Mouse (Mus musculus) heart, embryonic 15.5 days (tissue): Measurements from ENCODE around the gene Clba1. TPM values are rescaled to one million over a fixed set of nuclear protein-coding genes. Genes with fewer than 3 reads are reported as not detected.
A peak's percentile ranks its signal among the peaks of the same experiment; 100 is the strongest.

ENCODE experiments used
- ATAC-seq: fragments of 200-750 bp; cut with Nextera tagmentation; replicated peaks from 2 replicates; pipeline ENCODE4 v1.8.0; 2017; ENCODE audit warnings: low read depth, moderate TSS enrichment; ENCODE audit not compliant: insufficient number of reproducible peaks, insufficient read depth, low FRiP score
- H3K27ac ChIP-seq: fragments of 300-500 bp; sonication (generic); 2 replicates; pipeline ENCODE4 v1.5.1; 2015; ENCODE audit warnings: mild to moderate bottlenecking, inconsistent platforms
- H3K27me3 ChIP-seq: fragments of 300-500 bp; sonication (generic); 2 replicates; pipeline ENCODE4 v1.6.1; 2015; ENCODE audit warnings: inconsistent platforms
- H3K36me3 ChIP-seq: fragments of 300-500 bp; sonication (generic); 2 replicates; pipeline ENCODE4 v1.6.1; 2015; ENCODE audit warnings: mild to moderate bottlenecking, inconsistent platforms
- H3K4me1 ChIP-seq: fragments of 300-500 bp; sonication (generic); replicated peaks from 2 replicates; pipeline ENCODE4 v1.6.1; 2015; ENCODE audit warnings: inconsistent platforms
- H3K4me2 ChIP-seq: fragments of 300-500 bp; sonication (generic); 2 replicates; pipeline ENCODE4 v1.6.1; 2015; ENCODE audit warnings: inconsistent platforms, mild to moderate bottlenecking, moderate library complexity
- H3K4me3 ChIP-seq: fragments of 300-500 bp; sonication (generic); 2 replicates; pipeline ENCODE4 v1.5.1; 2015; ENCODE audit warnings: mild to moderate bottlenecking, inconsistent platforms
- H3K9ac ChIP-seq: fragments of 300-500 bp; sonication (generic); 2 replicates; pipeline ENCODE4 v1.6.1; 2015; ENCODE audit warnings: mild to moderate bottlenecking, inconsistent platforms
- H3K9me3 ChIP-seq: fragments of 300-500 bp; sonication (generic); replicated peaks from 2 replicates; pipeline ENCODE4 v1.6.1; 2016; ENCODE audit warnings: inconsistent platforms
- WGBS: fragments of 180-500 bp; shearing (Covaris S2); methylation state at CpG from one replicate; pipeline ENCODE4 v1.1.7; 2015; ENCODE audit warnings: mixed read lengths; 5-methylcytosine and 5-hydroxymethylcytosine counted together
- polyA plus RNA-seq: library from polyadenylated mRNA; unstranded; fragments of >200 nt; fragmentation: Nextera tagmentation; extraction: Ambion mirVana; gene quantifications from 2 replicates; pipeline ENCODE4 v1.2.1, GENCODE M21; 2015

The Clba1 gene
- polyA plus RNA-seq, 1 experiment from 2014 or later: 5.7 TPM

DNA sequence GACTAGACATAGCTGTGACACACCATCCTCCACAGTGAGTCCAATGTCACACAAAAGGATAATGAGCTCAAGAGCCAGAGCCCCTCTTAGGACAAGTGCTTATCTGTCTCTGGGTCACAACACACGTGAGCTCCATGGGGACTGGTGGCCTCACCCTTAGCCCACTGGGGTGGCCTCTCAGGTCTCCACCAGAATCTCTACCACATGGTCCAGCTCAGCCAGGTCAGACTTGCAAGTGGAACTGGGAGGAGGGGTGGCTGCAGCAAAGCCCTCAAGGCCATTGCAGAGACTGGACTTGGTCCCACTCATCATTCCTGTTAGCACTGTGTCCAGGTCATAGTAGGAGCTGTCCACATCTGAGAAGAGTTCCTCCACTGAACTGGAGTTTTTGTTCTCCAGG is 12.5 kb downstream of the Clba1 start:
- no peaks in the 10 kb centered on the region for H3K27me3 ChIP-seq
- H3K4me1 ChIP-seq: peaks cover 55% of the 10 kb centered on the region
- peak overlapping the region; percentile 60 for H3K27ac ChIP-seq
- WGBS: 42% methylated on average over 1 of the region's 1 CpGs
- H3K4me3 ChIP-seq: no peak overlapping the region
- peaks cover 26% of the 10 kb centered on the region for H3K36me3 ChIP-seq
- no peaks in the 10 kb centered on the region for H3K9me3 ChIP-seq
- H3K4me2 ChIP-seq: no peak overlapping the region; the same call in 1 of the 2 replicates
- no peak; the same call in 1 of the 2 replicates for ATAC-seq
- no peak overlapping the region for H3K9ac ChIP-seq

DNA sequence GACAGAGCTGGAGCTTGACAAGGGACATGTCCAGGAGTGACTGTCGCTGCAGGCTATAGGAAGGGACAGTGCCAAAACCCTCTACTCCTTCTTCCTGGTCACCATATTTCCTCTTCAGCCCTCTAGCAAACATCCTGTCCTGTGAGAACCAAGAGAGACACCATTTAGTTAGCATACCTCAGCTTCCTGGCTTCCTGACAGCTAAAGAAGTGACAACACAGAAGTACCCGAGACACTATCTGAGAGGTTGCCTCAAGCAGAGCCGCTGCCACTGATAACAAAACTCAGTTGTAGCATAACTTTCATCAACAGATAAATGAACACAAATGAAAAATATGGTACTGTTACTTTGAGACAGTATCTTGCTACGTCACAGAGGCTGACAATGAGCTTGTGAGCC is 13.2 kb downstream of the Clba1 start:
- H3K27ac ChIP-seq: peak overlapping the region; percentile 60
- ATAC-seq: no peak
- peaks cover 32% of the 10 kb centered on the region for H3K36me3 ChIP-seq
- no peak overlapping the region for H3K4me3 ChIP-seq
- H3K4me2 ChIP-seq: peak overlapping the region; percentile 27
- no peaks in the 10 kb centered on the region for H3K27me3 ChIP-seq
- peaks cover 63% of the 10 kb centered on the region for H3K4me1 ChIP-seq
- no peak overlapping the region for H3K9ac ChIP-seq
- 24% methylated on average over 4 of the region's 4 CpGs for WGBS
- no peaks in the 10 kb centered on the region for H3K9me3 ChIP-seq

DNA sequence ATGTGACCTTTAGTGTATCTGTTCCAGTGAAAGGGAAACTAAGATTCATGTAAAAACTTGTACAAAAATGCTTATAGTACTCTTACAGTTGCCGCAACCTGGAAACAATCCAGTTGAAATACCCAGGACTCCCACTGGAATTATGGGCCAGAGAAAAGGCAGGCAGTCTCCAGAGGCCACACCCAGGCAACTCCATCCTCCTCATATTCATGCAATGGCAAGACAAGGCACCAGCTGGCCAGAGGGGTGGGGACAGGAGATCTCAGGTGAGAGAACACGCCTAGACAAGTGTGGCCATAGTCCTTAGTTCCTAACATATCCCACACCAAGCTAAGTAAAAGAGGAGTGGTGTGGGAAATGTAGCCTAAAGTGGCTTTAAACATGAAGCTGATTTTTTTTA is 13.9 kb downstream of the Clba1 start:
- Histone ChIP-seq H3K4me2 (no peak overlapping the region), H3K9me3 (no peaks in the 10 kb centered on the region), H3K27ac (peak overlapping the region; percentile 59), H3K36me3 (peaks cover 37% of the 10 kb centered on the region), H3K9ac (no peak overlapping the region), H3K27me3 (no peaks in the 10 kb centered on the region), H3K4me1 (peaks cover 70% of the 10 kb centered on the region), H3K4me3 (no peak overlapping the region)
- no peak for ATAC-seq
- 60% methylated on average over 2 of the region's 2 CpGs for WGBS

DNA sequence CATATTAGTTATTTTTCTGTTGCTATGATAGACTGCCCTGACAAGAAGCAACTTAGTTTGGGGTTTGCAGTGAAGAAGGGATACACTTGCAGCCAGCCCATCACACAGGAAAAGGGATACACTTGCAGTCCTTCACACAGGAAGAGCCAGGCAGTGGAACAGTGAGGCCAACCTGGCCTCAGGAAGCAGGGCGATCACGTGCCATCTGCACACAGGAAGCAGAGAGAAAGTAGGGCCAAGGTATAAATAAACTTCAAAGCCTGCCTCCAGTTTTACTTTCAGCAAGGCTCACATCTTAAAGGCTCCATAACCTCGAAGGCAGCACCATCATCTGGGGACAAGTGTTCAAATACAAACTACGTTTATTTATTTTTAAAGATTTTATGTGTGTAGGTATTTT is 14.5 kb downstream of the Clba1 start:
- H3K4me3 ChIP-seq: no peak overlapping the region
- H3K4me2 ChIP-seq: no peak overlapping the region
- no peak for ATAC-seq
- H3K27me3 ChIP-seq: no peaks in the 10 kb centered on the region
- H3K9ac ChIP-seq: no peak overlapping the region
- peaks cover 37% of the 10 kb centered on the region for H3K36me3 ChIP-seq
- peak overlapping the region; percentile 59 for H3K27ac ChIP-seq
- 50% methylated on average over 4 of the region's 4 CpGs for WGBS
- peaks cover 75% of the 10 kb centered on the region for H3K4me1 ChIP-seq
- H3K9me3 ChIP-seq: no peaks in the 10 kb centered on the region

DNA sequence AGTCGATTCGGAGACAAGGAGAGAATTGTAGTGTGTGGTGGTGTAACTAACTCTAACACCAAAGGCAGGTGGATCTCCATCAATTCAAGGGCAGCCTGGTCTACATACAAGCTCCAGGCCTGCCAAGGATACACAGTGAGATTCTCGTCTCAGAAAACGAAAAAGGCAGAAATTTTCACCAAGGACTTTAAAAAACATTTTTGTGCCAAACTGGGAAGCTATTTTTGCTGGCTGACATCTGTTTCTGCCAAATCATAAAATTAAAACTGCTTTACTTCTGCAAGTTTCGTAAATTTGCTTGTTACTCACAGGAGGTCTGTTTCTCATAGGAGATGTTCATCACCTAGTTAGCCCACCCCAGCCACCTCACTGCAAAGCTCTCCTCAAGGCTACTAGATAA is 17.2 kb downstream of the Clba1 start:
- H3K27ac ChIP-seq: no peak overlapping the region

DNA sequence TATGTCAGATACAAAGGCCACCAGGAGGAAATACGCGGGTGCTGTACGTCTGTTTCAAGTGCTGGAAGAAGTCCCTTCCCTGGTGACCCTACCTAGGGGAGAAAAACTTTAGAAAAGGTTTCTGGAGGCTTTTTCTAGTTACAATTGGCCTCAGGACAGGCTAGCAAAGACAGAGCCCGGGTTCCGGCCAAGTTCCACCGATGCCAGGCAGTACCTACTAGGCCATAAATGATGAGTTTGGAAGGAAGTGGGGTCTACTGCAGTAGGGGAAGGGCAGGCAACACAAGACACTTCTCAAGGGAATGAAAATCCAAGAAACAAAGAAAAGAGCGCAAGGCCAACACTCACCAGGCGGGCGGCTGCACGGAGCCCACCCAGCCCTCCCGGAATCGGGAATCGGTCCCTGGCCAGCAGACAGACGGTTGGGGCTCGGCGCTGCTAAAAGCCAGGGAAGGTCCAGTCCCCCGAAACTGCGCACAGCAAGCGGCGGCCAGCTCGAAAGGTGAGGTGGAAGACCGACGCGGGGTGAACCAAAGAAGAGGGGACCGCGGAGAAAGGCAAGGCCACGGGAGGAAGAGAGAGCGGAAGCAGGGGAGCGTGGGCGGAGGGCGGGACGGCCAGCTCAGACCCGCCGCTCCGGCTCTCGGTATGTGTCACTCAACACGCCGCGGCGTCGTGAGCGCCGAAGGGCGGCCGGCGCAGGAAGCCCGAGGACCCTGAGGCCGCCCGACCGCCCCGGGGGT is 19.9 kb downstream of the Clba1 start:
- Histone ChIP-seq H3K27me3 (no peaks in the 10 kb centered on the region), H3K27ac (peak overlapping the region; percentile 94), H3K36me3 (peaks cover 19% of the 10 kb centered on the region), H3K4me3 (peak overlapping the region; percentile 86), H3K9me3 (no peaks in the 10 kb centered on the region), H3K4me1 (peaks cover 54% of the 10 kb centered on the region), H3K9ac (peak overlapping the region; percentile 91), H3K4me2 (peak overlapping the region; percentile 74)
- ATAC-seq: peak; percentile 79
- WGBS: under 1% methylated on average over 51 of the region's 51 CpGs

More for the DNA sequence above, 17.2 kb downstream of the Clba1 start:
- Histone ChIP-seq H3K4me2 (0 out of 2 replicates have a peak overlapping the region, but pooled peaks have one; percentile 74), H3K4me1 (peaks cover 79% of the 10 kb centered on the region), H3K36me3 (peaks cover 18% of the 10 kb centered on the region), H3K9ac (0 out of 2 replicates have a peak overlapping the region, but pooled peaks have one; percentile 21), H3K4me3 (no peak overlapping the region), H3K27me3 (no peaks in the 10 kb centered on the region), H3K9me3 (no peaks in the 10 kb centered on the region)
- WGBS: 78% methylated on average over 5 of the region's 5 CpGs
- ATAC-seq: no peak

DNA sequence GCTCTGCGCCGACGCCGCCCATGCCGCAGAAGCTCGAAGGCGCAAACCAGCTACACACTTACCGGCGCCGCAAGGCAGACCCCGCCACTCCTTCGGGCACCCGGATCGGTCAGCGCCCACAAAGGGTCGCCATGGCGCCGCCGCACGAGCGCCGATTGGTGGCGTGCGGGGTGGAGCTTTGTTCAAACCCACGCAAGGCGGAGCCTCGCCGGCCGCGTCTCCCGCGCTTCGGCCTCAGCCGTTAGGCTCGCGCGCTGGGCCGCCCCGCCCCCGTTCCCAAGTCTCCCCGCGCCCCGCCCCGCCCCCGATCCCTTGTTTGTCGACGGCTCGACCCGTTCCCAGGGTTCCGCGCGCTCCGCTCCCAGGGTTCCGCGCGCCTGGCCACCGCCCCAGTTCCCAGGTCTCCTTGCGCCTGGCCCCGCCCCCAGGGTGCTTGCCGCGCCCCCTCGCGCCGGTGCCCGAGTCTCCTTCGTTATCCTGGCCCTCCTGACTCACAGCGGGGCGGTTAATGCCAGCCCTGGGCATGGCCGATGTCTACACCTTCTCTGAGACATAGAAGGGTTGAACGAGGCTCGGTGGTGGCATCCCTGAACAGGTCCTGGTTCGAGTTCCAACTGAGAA is 20.6 kb downstream of the Clba1 start, which contains the start of gene Cdca4:
TSS of gene Cdca4 (minus strand) at position 180 of the 621 bp plus-strand sequence.
- Histone ChIP-seq H3K27ac (peak within 1 kb of the TSS; percentile 94), H3K9me3 (no peaks in the 10 kb centered on the region), H3K4me1 (peaks cover 48% of the 10 kb centered on the region), H3K4me2 (peak within 1 kb of the TSS; percentile 79), H3K9ac (peak within 1 kb of the TSS; percentile 91), H3K27me3 (no peaks in the 10 kb centered on the region), H3K4me3 (peak within 1 kb of the TSS; percentile 86), H3K36me3 (peaks cover 19% of the 10 kb centered on the region)
- ATAC-seq: peak; percentile 96
- under 1% methylated on average over 61 of the region's 72 CpGs for WGBS

DNA sequence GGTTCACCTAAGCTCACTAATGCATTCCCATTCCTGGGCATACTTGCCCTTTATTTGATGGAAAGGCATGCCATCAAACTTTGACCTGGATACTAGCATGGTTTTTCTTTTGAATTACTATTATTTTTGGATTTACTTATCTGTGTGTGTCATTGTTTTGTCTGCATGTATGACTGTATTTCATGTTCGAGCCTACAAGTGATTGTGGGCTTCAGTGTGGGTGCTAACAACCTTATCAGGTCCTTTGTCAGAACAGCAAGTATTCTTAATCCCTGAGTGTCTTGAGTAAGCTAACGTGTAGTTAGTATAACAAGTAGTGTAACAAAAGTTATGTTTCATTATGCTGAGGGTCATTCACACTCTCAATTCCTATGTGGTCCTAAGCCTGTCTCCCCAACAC is 21.4 kb downstream of the Clba1 start:
- Histone ChIP-seq H3K36me3 (peaks cover 19% of the 10 kb centered on the region), H3K4me2 (peak overlapping the region; percentile 79), H3K27ac (peak overlapping the region; percentile 82), H3K9ac (peak overlapping the region; percentile 73), H3K9me3 (no peaks in the 10 kb centered on the region), H3K4me3 (peak overlapping the region; percentile 86), H3K4me1 (peaks cover 40% of the 10 kb centered on the region), H3K27me3 (no peaks in the 10 kb centered on the region)
- no peak for ATAC-seq
- WGBS: 8% methylated on average over 2 of the region's 2 CpGs

DNA sequence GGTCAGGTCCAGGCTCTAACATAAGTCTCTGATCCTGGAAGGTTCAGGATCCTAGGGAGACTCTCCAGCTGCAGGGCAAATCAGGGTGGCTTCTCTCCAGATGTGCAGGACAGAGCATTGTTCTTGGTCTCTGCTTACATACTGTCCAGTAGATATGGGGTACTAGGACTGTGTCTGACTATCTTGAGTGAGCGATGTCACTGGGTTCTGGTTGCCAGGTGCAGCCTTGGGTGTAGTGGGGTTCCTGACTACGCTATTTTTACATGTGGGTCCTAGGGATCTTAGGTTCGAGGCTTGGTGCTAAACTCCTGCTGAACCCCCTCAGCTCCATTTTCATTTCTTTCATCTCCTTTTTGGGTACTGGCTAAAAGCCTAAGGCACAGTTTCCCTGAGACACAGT is 21.8 kb downstream of the Clba1 start:
- 77% methylated on average over 3 of the region's 3 CpGs for WGBS
- Histone ChIP-seq H3K9me3 (no peaks in the 10 kb centered on the region), H3K36me3 (peaks cover 19% of the 10 kb centered on the region), H3K9ac (peak overlapping the region; percentile 73), H3K4me2 (peak overlapping the region; percentile 79), H3K4me1 (peaks cover 37% of the 10 kb centered on the region), H3K27ac (no peak overlapping the region), H3K27me3 (no peaks in the 10 kb centered on the region), H3K4me3 (peak overlapping the region; percentile 86)
- ATAC-seq: no peak

DNA sequence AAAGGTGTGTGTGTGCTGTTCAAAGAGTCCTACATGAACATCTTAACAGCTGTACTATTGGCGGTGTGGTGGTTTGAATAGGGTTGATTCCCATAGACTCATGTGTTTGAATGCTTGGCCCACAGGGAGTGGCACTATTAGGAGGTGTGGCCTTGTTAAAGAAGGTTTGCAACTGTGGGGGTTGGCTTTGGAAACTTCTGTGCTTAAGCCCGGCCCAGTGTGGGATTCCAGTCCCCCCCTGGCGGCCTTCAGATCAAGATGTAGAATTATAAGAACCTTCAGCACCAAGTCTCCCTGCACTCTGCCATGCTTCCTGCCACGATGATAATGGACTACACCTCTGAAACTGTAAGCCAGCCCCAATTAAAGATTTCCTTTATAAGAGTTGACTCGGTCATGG is 23.7 kb downstream of the Clba1 start:
- no peak for ATAC-seq
- H3K27ac ChIP-seq: no peak overlapping the region
- H3K4me2 ChIP-seq: no peak overlapping the region
- H3K27me3 ChIP-seq: no peaks in the 10 kb centered on the region
- no peak overlapping the region for H3K4me3 ChIP-seq
- 93% methylated on average over 5 of the region's 5 CpGs for whole genome bisulfite sequencing
- no peaks in the 10 kb centered on the region for H3K9me3 ChIP-seq
- peaks cover 9% of the 10 kb centered on the region for H3K36me3 ChIP-seq
- peaks cover 18% of the 10 kb centered on the region for H3K4me1 ChIP-seq
- no peak overlapping the region for H3K9ac ChIP-seq

DNA sequence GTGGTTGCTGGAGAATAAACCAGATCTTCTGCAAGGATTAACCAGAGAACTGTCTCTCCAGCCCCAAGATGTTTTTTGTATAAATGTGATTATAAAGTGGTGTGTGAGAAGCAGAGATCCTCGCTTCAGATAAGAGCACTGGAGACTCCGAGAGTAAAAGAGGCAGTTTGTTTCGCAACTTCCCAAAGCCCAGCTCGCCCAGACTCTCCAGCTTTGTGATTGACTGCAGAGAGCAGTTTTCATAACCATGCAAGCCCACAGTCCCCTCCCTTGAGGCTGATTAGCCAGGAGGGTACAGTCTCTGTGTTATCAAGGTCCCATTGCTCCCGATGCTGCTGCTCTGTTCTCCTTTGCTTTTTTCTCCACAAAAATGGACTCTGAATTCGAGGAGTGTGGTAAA is 24.8 kb downstream of the Clba1 start:
- ATAC-seq: no peak
- 65% methylated on average over 6 of the region's 6 CpGs for WGBS
- no peaks in the 10 kb centered on the region for H3K9me3 ChIP-seq
- H3K27ac ChIP-seq: no peak overlapping the region
- H3K27me3 ChIP-seq: no peaks in the 10 kb centered on the region
- no peak overlapping the region for H3K4me3 ChIP-seq
- H3K9ac ChIP-seq: no peak overlapping the region
- peaks cover 9% of the 10 kb centered on the region for H3K4me1 ChIP-seq
- no peak overlapping the region for H3K4me2 ChIP-seq
- peaks cover 7% of the 10 kb centered on the region for H3K36me3 ChIP-seq
